Mouse (Mus musculus) liver, adult (tissue): Measurements from ENCODE around the gene Lrrc8b.

Experiments used
- GATA4 ChIP-seq: IDR thresholded peaks from 2 replicates; pipeline ENCODE4 v1.6.1; 2014; ENCODE audit warnings: mild to moderate bottlenecking, low read length; ENCODE audit not compliant: insufficient replicate concordance

Gene Lrrc8b

GRCm38 (mm10) chr5:105445686-105446085 is 30.1 kb downstream of the Lrrc8b start:
- no peak for TF ChIP-seq GATA4

GRCm38 (mm10) chr5:105454105-105454504 is 38.5 kb downstream of the Lrrc8b start:
- TF ChIP-seq GATA4: no peak

- no peak for TF ChIP-seq GATA4
These were observed 43.5 kb downstream of the Lrrc8b start for GRCm38 (mm10) chr5:105459077-105459476.

GRCm38 (mm10) chr5:105460551-105460950 is 45.0 kb downstream of the Lrrc8b start:
- no peak for TF ChIP-seq GATA4

GRCm38 (mm10) chr5:105461076-105461475 is 45.5 kb downstream of the Lrrc8b start:
- no peak for TF ChIP-seq GATA4

- no peak for TF ChIP-seq GATA4
These were observed 49.1 kb downstream of the Lrrc8b start for GRCm38 (mm10) chr5:105464671-105465070.

GRCm38 (mm10) chr5:105465550-105465949 is 50.0 kb downstream of the Lrrc8b start:
- no peak for TF ChIP-seq GATA4

- no peak for TF ChIP-seq GATA4
These were observed 50.9 kb downstream of the Lrrc8b start for GRCm38 (mm10) chr5:105466471-105466902.

- no peak for TF ChIP-seq GATA4
These were observed 51.7 kb downstream of the Lrrc8b start for GRCm38 (mm10) chr5:105467271-105467670.

- no peak for TF ChIP-seq GATA4
These were observed 57.6 kb downstream of the Lrrc8b start for GRCm38 (mm10) chr5:105472983-105473705.

- no peak for TF ChIP-seq GATA4
These were observed 62.0 kb downstream of the Lrrc8b start for GRCm38 (mm10) chr5:105477527-105477926.

GRCm38 (mm10) chr5:105479673-105480072 is 64.1 kb downstream of the Lrrc8b start:
- no peak for TF ChIP-seq GATA4

- no peak for TF ChIP-seq GATA4
These were observed 65.0 kb downstream of the Lrrc8b start for GRCm38 (mm10) chr5:105480561-105480960.

GRCm38 (mm10) chr5:105483632-105484031 is 68.1 kb downstream of the Lrrc8b start:
- TF ChIP-seq GATA4: no peak

- no peak for TF ChIP-seq GATA4
These were observed 68.7 kb downstream of the Lrrc8b start for GRCm38 (mm10) chr5:105484247-105484646.

GRCm38 (mm10) chr5:105484891-105485290 is 69.3 kb downstream of the Lrrc8b start:
- TF ChIP-seq GATA4: no peak

GRCm38 (mm10) chr5:105490211-105490610 is 74.6 kb downstream of the Lrrc8b start:
- no peak for TF ChIP-seq GATA4
